Mouse (Mus musculus): Measurements from ENCODE around the gene Krt7.

GRCm38 (mm10) chr15:101375956-101376775 is 34.7 kb upstream of the Krt7 start:
- TF ChIP-seq CTCF (conservative IDR thresholded peaks at IDR 0.05; ENCODE audit: low read length) (no peak), POU5F1 (IDR thresholded peaks at IDR 0.05; ENCODE audit: borderline replicate concordance, low read length) (no peak), NANOG (IDR thresholded peaks at IDR 0.05; ENCODE audit: borderline replicate concordance, low read length) (no peak)
